Mouse (Mus musculus) limb, embryonic 12.5 days (tissue): ENCODE results near the gene Ptprj. TPM values are rescaled to one million over a fixed set of nuclear protein-coding genes. Genes with fewer than 3 reads are reported as not detected.

Experiments used
- ATAC-seq: fragments of 200-750 bp; cut with Nextera tagmentation; 2 replicates; pipeline ENCODE4 v1.8.0; 2017; ENCODE audit warnings: low read depth, moderate TSS enrichment; ENCODE audit not compliant: insufficient number of reproducible peaks, insufficient read depth, low FRiP score, low TSS enrichment
- H3K27ac ChIP-seq: fragments of 300-500 bp; sonication (generic); 2 replicates; pipeline ENCODE4 v1.5.1; 2016; ENCODE audit warnings: mild to moderate bottlenecking, moderate library complexity
- H3K27me3 ChIP-seq: fragments of 300-500 bp; sonication (generic); 2 replicates; pipeline ENCODE4 v1.6.1; 2016; ENCODE audit warnings: mild to moderate bottlenecking, moderate library complexity
- H3K36me3 ChIP-seq: fragments of 300-500 bp; sonication (generic); 2 replicates; pipeline ENCODE4 v1.6.1; 2016; ENCODE audit warnings: mild to moderate bottlenecking, moderate library complexity
- H3K4me1 ChIP-seq: fragments of 300-500 bp; sonication (generic); replicated peaks from 2 replicates; pipeline ENCODE4 v1.6.1; 2016
- H3K4me2 ChIP-seq: fragments of 300-500 bp; sonication (generic); 2 replicates; pipeline ENCODE4 v1.6.1; 2016; ENCODE audit warnings: mild to moderate bottlenecking, moderate library complexity
- H3K4me3 ChIP-seq: fragments of 300-500 bp; sonication (generic); replicated peaks from 2 replicates; pipeline ENCODE4 v1.5.1; 2016; ENCODE audit warnings: mild to moderate bottlenecking
- H3K9ac ChIP-seq: fragments of 300-500 bp; sonication (generic); replicated peaks from 2 replicates; pipeline ENCODE4 v1.6.1; 2016; ENCODE audit warnings: mild to moderate bottlenecking, moderate library complexity
- H3K9me3 ChIP-seq: fragments of 300-500 bp; sonication (generic); 2 replicates; pipeline ENCODE4 v1.6.1; 2016; ENCODE audit warnings: mild to moderate bottlenecking, moderate library complexity
- WGBS: fragments of 180-500 bp; shearing (Covaris S2); methylation state at CpG from one replicate; pipeline ENCODE4 v1.1.7; 2016; 5-methylcytosine and 5-hydroxymethylcytosine counted together
- polyA plus RNA-seq: library from polyadenylated mRNA; unstranded; fragments of >200 nt; fragmentation: Nextera tagmentation; extraction: Ambion mirVana; gene quantifications from 2 replicates; pipeline ENCODE4 v1.2.1, GENCODE M21; 2016

Gene Ptprj
- polyA plus RNA-seq, 1 experiment from 2014 or later: 1.3 TPM

- Histone ChIP-seq H3K27me3 (no peaks in the 10 kb centered on the region), H3K27ac (no peak overlapping the region), H3K9me3 (no peaks in the 10 kb centered on the region), H3K4me1 (no peaks in the 10 kb centered on the region), H3K4me2 (no peak overlapping the region), H3K36me3 (no peaks in the 10 kb centered on the region), H3K4me3 (no peak overlapping the region), H3K9ac (no peak overlapping the region)
- 93% methylated on average over 3 of the region's 3 CpGs for WGBS
- no peak for ATAC-seq
Measured at GRCm38 (mm10) chr2:90601056-90601455, 20.6 kb upstream of the Ptprj start.

- Histone ChIP-seq H3K9me3 (no peaks in the 10 kb centered on the region; the same call in 1 of the 2 replicates), H3K9ac (no peak overlapping the region), H3K36me3 (no peaks in the 10 kb centered on the region), H3K27me3 (peaks cover 4% of the 10 kb centered on the region; the same call in 1 of the 2 replicates), H3K4me2 (no peak overlapping the region), H3K4me3 (no peak overlapping the region), H3K4me1 (no peaks in the 10 kb centered on the region), H3K27ac (no peak overlapping the region)
- 86% methylated on average over 1 of the region's 1 CpGs for WGBS
- ATAC-seq: no peak
Measured at GRCm38 (mm10) chr2:90588141-90588540, 7.7 kb upstream of the Ptprj start.

GRCm38 (mm10) chr2:90584506-90584905 lies 4.1 kb upstream of the Ptprj start:
- ATAC-seq: no peak
- H3K36me3 ChIP-seq: no peaks in the 10 kb centered on the region
- H3K27ac ChIP-seq: no peak overlapping the region
- H3K4me2 ChIP-seq: no peak overlapping the region
- H3K4me3 ChIP-seq: no peak overlapping the region
- peaks cover 13% of the 10 kb centered on the region; the same call in 1 of the 2 replicates for H3K27me3 ChIP-seq
- no peaks in the 10 kb centered on the region for H3K9me3 ChIP-seq
- H3K4me1 ChIP-seq: peaks cover 5% of the 10 kb centered on the region; the same call in 1 of the 2 replicates
- H3K9ac ChIP-seq: no peak overlapping the region
- WGBS: 75% methylated on average over 4 of the region's 4 CpGs

GRCm38 (mm10) chr2:90583628-90584131 lies 3.2 kb upstream of the Ptprj start:
- Histone ChIP-seq H3K9me3 (no peaks in the 10 kb centered on the region), H3K36me3 (no peaks in the 10 kb centered on the region), H3K4me2 (no peak overlapping the region), H3K27ac (no peak overlapping the region), H3K4me3 (no peak overlapping the region), H3K27me3 (peaks cover 22% of the 10 kb centered on the region), H3K4me1 (peaks cover 10% of the 10 kb centered on the region; the same call in 1 of the 2 replicates), H3K9ac (no peak overlapping the region)
- no peak for ATAC-seq
- WGBS: 49% methylated on average over 5 of the region's 5 CpGs

- Histone ChIP-seq H3K36me3 (no peaks in the 10 kb centered on the region), H3K9ac (no peak overlapping the region), H3K27ac (no peak overlapping the region), H3K4me1 (peaks cover 10% of the 10 kb centered on the region; the same call in 1 of the 2 replicates), H3K27me3 (peaks cover 25% of the 10 kb centered on the region), H3K9me3 (no peaks in the 10 kb centered on the region), H3K4me2 (no peak overlapping the region), H3K4me3 (no peak overlapping the region)
- 69% methylated on average over 2 of the region's 2 CpGs for WGBS
- no peak for ATAC-seq
Measured at GRCm38 (mm10) chr2:90582814-90583213, 2.4 kb upstream of the Ptprj start.

GRCm38 (mm10) chr2:90582311-90582710 lies 1.9 kb upstream of the Ptprj start:
- no peak overlapping the region for H3K27ac ChIP-seq
- ATAC-seq: no peak
- H3K9me3 ChIP-seq: no peaks in the 10 kb centered on the region
- no peak overlapping the region for H3K9ac ChIP-seq
- peaks cover 10% of the 10 kb centered on the region; the same call in 1 of the 2 replicates for H3K4me1 ChIP-seq
- H3K4me3 ChIP-seq: no peak overlapping the region
- 81% methylated on average over 4 of the region's 4 CpGs for WGBS
- no peaks in the 10 kb centered on the region for H3K36me3 ChIP-seq
- H3K4me2 ChIP-seq: no peak overlapping the region
- H3K27me3 ChIP-seq: peaks cover 30% of the 10 kb centered on the region

- Histone ChIP-seq H3K9me3 (no peaks in the 10 kb centered on the region), H3K27ac (no peak overlapping the region), H3K36me3 (no peaks in the 10 kb centered on the region), H3K4me1 (peaks cover 10% of the 10 kb centered on the region; the same call in 1 of the 2 replicates), H3K27me3 (peaks cover 30% of the 10 kb centered on the region), H3K4me2 (no peak overlapping the region), H3K4me3 (no peak overlapping the region), H3K9ac (no peak overlapping the region)
- ATAC-seq: no peak
- 21% methylated on average over 1 of the region's 1 CpGs for WGBS
Measured at GRCm38 (mm10) chr2:90581796-90582125, 1.3 kb upstream of the Ptprj start.

GRCm38 (mm10) chr2:90581006-90581795 lies 754 bp upstream of the Ptprj start:
- peak overlapping the region; percentile 84 for H3K4me3 ChIP-seq
- WGBS: 11% methylated on average over 11 of the region's 11 CpGs
- peak overlapping the region; percentile 96 for H3K4me2 ChIP-seq
- H3K4me1 ChIP-seq: peaks cover 10% of the 10 kb centered on the region; the same call in 1 of the 2 replicates
- ATAC-seq: peak; percentile 53; the same call in 1 of the 2 replicates
- H3K27me3 ChIP-seq: peaks cover 30% of the 10 kb centered on the region
- H3K27ac ChIP-seq: peak overlapping the region; percentile 72
- no peaks in the 10 kb centered on the region for H3K36me3 ChIP-seq
- no peaks in the 10 kb centered on the region for H3K9me3 ChIP-seq
- peak overlapping the region; percentile 78 for H3K9ac ChIP-seq

- H3K36me3 ChIP-seq: no peaks in the 10 kb centered on the region
- peaks cover 10% of the 10 kb centered on the region; the same call in 1 of the 2 replicates for H3K4me1 ChIP-seq
- H3K9me3 ChIP-seq: no peaks in the 10 kb centered on the region
- ATAC-seq: peak; percentile 63
- peak overlapping the region; percentile 84 for H3K4me3 ChIP-seq
- H3K9ac ChIP-seq: peak overlapping the region; percentile 78
- peak overlapping the region; percentile 96 for H3K4me2 ChIP-seq
- peaks cover 30% of the 10 kb centered on the region for H3K27me3 ChIP-seq
- H3K27ac ChIP-seq: peak overlapping the region; percentile 72
- under 1% methylated on average over 44 of the region's 44 CpGs for WGBS
Measured at GRCm38 (mm10) chr2:90579728-90580235, 665 bp downstream of the Ptprj start.

GRCm38 (mm10) chr2:90579038-90579727 lies 1.3 kb downstream of the Ptprj start:
- Histone ChIP-seq H3K36me3 (no peaks in the 10 kb centered on the region), H3K9me3 (no peaks in the 10 kb centered on the region), H3K4me2 (peak overlapping the region; percentile 96), H3K4me3 (peak overlapping the region; percentile 84), H3K9ac (peak overlapping the region; percentile 78), H3K27ac (no peak overlapping the region), H3K27me3 (peaks cover 26% of the 10 kb centered on the region), H3K4me1 (peaks cover 10% of the 10 kb centered on the region; the same call in 1 of the 2 replicates)
- 1% methylated on average over 23 of the region's 23 CpGs for WGBS
- no peak; the same call in 1 of the 2 replicates for ATAC-seq
